Mouse (Mus musculus): ENCODE data around the gene Pm20d1.

DNA sequence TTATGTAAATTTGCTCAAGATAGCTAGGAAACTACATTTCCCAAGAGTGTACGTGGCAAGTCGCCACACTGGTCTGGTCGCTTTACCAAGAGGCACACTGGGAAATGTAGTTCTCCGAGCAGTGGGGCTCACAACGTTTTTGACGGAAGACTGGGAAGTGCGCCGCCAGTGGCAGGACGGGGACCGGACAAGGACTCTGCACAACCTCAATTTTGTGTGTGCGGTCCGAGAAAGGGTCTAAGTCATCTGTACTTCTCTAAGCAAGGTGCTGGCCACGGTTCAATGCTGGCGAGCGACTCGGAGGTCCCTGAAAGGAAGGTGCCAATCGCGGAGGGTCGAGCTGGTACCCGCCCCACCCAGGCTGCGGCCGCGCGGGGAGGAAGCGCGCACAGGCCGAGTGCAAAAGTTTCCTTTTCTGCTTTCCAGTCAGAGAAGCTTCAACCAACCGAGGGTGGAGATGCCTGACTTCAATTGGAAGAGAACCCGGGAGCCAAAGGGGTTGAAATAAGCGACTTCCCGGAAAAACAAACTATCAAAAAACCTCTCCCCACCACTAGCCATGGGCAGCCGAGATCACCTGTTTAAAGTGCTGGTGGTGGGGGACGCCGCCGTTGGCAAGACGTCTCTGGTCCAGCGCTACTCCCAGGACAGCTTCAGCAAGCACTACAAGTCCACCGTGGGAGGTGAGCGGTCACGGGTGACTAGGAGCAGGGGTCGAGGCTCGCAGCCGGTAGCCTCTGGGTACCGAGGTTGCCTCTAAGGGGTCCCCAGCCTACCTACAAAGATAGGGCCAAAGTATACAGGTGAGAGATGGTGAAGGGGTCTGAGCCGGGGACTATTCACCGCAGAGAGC, 70.1 kb downstream of the Pm20d1 start, which contains the start of gene Rab29:
- no peak for TF ChIP-seq GATA1 (IDR thresholded peaks at IDR 0.05; ENCODE audit: low read length)
- TF ChIP-seq TAL1 (IDR thresholded peaks at IDR 0.05; ENCODE audit: low read length), result no peak

Data from erythroblast, embryonic 14.5 days (primary cell).